Mouse (Mus musculus): ENCODE measurements around the gene Crtc2. TPM values are rescaled to one million over a fixed set of nuclear protein-coding genes. Genes with fewer than 3 reads are reported as not detected.
"Not testable (repeated sequence)": the region's sequence is repeated elsewhere in the genome, so short reads cannot be mapped to it uniquely, and the experiment has no call there.

The Crtc2 gene
- polyA plus RNA-seq, 1 experiment from 2014 or later, result 24.6 TPM

GRCm38 (mm10) chr3:90251731-90252226 lies 2.2 kb upstream of the Crtc2 start:
- not testable (repeated sequence) for H3K9me3 ChIP-seq (replicated peaks; ENCODE audit: control insufficient read depth, low read length, poor library complexity, severe bottlenecking); H3K36me3 ChIP-seq (ENCODE audit: control insufficient read depth, insufficient read depth, low read length); H3K4me2 ChIP-seq (ENCODE audit: low read length); H3K27me3 ChIP-seq (ENCODE audit: control insufficient read depth, insufficient read depth, low read depth, low read length); H3K9ac ChIP-seq (ENCODE audit: low read depth, low read length); H3K27ac ChIP-seq (ENCODE audit: low read length); ATAC-seq; H3K4me3 ChIP-seq (ENCODE audit: low read depth, low read length)
- peaks cover 29% of the 10 kb centered on the region for H3K4me1 ChIP-seq (ENCODE audit: control insufficient read depth, insufficient read depth, low read length)
- WGBS, result 95% methylated on average over 9 of the region's 12 CpGs

DNA sequence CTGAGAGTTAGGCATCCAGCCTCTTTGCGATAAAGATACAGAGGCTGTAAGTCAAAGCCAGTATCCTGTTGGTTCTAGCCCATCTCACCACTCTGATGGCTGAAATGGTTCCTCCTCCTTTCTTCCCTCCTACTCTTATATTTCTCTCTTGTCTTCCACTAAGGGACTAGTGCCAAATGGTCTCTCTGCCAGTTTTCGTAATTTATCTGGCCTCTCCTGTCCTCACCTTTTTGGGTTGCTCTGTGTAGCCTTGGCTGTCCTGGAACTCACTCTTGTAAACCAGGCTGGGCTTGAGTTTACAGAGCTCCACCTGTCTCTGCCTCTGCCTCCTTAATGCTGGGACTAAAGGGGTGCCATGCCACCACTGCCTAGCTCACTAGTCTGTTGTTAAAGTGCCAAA lies 1.3 kb upstream of the Crtc2 start:
- peaks cover 27% of the 10 kb centered on the region for H3K4me1 ChIP-seq (ENCODE audit: control insufficient read depth, insufficient read depth, low read length)
- H3K4me2 ChIP-seq (ENCODE audit: low read length); H3K4me3 ChIP-seq (ENCODE audit: low read depth, low read length); H3K36me3 ChIP-seq (ENCODE audit: control insufficient read depth, insufficient read depth, low read length); H3K9ac ChIP-seq (ENCODE audit: low read depth, low read length); ATAC-seq; H3K27me3 ChIP-seq (ENCODE audit: control insufficient read depth, insufficient read depth, low read depth, low read length); H3K9me3 ChIP-seq (replicated peaks; ENCODE audit: control insufficient read depth, low read length, poor library complexity, severe bottlenecking); H3K27ac ChIP-seq (ENCODE audit: low read length): not testable (repeated sequence)
- 94% methylated on average over 2 of the region's 2 CpGs for WGBS

DNA sequence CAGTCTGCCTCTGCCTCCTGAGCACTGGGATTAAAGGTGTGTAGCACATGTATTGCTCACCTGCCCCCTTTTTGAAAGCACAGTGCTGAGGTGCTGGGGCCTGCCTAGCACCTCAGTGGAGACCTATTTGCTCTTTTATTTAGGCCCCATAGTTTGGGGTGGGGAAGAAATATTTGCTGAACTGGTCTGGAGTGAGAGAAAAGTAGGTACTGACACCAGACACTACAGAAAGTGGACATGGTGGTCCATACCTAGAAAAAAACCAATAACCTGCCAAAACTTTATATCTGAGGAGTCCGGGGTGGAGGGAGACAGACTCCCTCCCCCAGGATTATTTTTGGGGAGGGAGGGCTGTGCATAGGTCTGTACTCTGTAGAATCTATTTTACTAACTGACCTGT lies 789 bp upstream of the Crtc2 start:
- not testable (repeated sequence) for H3K27ac ChIP-seq (ENCODE audit: low read length); ATAC-seq; H3K9ac ChIP-seq (ENCODE audit: low read depth, low read length); H3K36me3 ChIP-seq (ENCODE audit: control insufficient read depth, insufficient read depth, low read length); H3K4me3 ChIP-seq (ENCODE audit: low read depth, low read length); H3K27me3 ChIP-seq (ENCODE audit: control insufficient read depth, insufficient read depth, low read depth, low read length); H3K9me3 ChIP-seq (replicated peaks; ENCODE audit: control insufficient read depth, low read length, poor library complexity, severe bottlenecking)
- H3K4me1 ChIP-seq (ENCODE audit: control insufficient read depth, insufficient read depth, low read length), result peaks cover 27% of the 10 kb centered on the region
- peak overlapping the region; percentile 41; the same call in 1 of the 2 replicates for H3K4me2 ChIP-seq (ENCODE audit: low read length)
- 74% methylated on average over 1 of the region's 1 CpGs for WGBS

GRCm38 (mm10) chr3:90254419-90255193 lies 643 bp downstream of the Crtc2 start:
- H3K36me3 ChIP-seq (ENCODE audit: control insufficient read depth, insufficient read depth, low read length), result peaks cover 11% of the 10 kb centered on the region
- peaks cover 16% of the 10 kb centered on the region for H3K4me1 ChIP-seq (ENCODE audit: control insufficient read depth, insufficient read depth, low read length)
- ATAC-seq, result peak; percentile 59
- WGBS, result under 1% methylated on average over 41 of the region's 41 CpGs
- H3K9ac ChIP-seq (ENCODE audit: low read depth, low read length), result peak overlapping the region; percentile 80
- no peaks in the 10 kb centered on the region for H3K9me3 ChIP-seq (replicated peaks; ENCODE audit: control insufficient read depth, low read length, poor library complexity, severe bottlenecking)
- no peaks in the 10 kb centered on the region for H3K27me3 ChIP-seq (ENCODE audit: control insufficient read depth, insufficient read depth, low read depth, low read length)
- H3K4me3 ChIP-seq (ENCODE audit: low read depth, low read length), result peak overlapping the region; percentile 67
- peak overlapping the region; percentile 79 for H3K4me2 ChIP-seq (ENCODE audit: low read length)
- H3K27ac ChIP-seq (ENCODE audit: low read length), result peak overlapping the region; percentile 71

GRCm38 (mm10) chr3:90255194-90255565 lies 1.2 kb downstream of the Crtc2 start:
- Histone ChIP-seq H3K4me2 (ENCODE audit: low read length) (peak overlapping the region; percentile 79), H3K4me3 (ENCODE audit: low read depth, low read length) (peak overlapping the region; percentile 67), H3K36me3 (ENCODE audit: control insufficient read depth, insufficient read depth, low read length) (peaks cover 17% of the 10 kb centered on the region), H3K4me1 (ENCODE audit: control insufficient read depth, insufficient read depth, low read length) (peaks cover 16% of the 10 kb centered on the region), H3K27me3 (ENCODE audit: control insufficient read depth, insufficient read depth, low read depth, low read length) (no peaks in the 10 kb centered on the region), H3K9me3 (replicated peaks; ENCODE audit: control insufficient read depth, low read length, poor library complexity, severe bottlenecking) (no peaks in the 10 kb centered on the region), H3K9ac (ENCODE audit: low read depth, low read length) (peak overlapping the region; percentile 80), H3K27ac (ENCODE audit: low read length) (no peak overlapping the region)
- 25% methylated on average over 2 of the region's 2 CpGs for WGBS
- ATAC-seq, result no peak

- 95% methylated on average over 14 of the region's 14 CpGs for WGBS
- H3K36me3 ChIP-seq (ENCODE audit: control insufficient read depth, insufficient read depth, low read length), result peaks cover 22% of the 10 kb centered on the region
- no peaks in the 10 kb centered on the region for H3K9me3 ChIP-seq (replicated peaks; ENCODE audit: control insufficient read depth, low read length, poor library complexity, severe bottlenecking)
- no peak for ATAC-seq
- no peak overlapping the region for H3K9ac ChIP-seq (ENCODE audit: low read depth, low read length)
- no peak overlapping the region; the same call in 1 of the 2 replicates for H3K4me2 ChIP-seq (ENCODE audit: low read length)
- no peak overlapping the region for H3K27ac ChIP-seq (ENCODE audit: low read length)
- H3K27me3 ChIP-seq (ENCODE audit: control insufficient read depth, insufficient read depth, low read depth, low read length), result no peaks in the 10 kb centered on the region
- H3K4me3 ChIP-seq (ENCODE audit: low read depth, low read length), result no peak overlapping the region
- H3K4me1 ChIP-seq (ENCODE audit: control insufficient read depth, insufficient read depth, low read length), result peaks cover 16% of the 10 kb centered on the region
Observed at GRCm38 (mm10) chr3:90255784-90256353, 1.9 kb downstream of the Crtc2 start.

DNA sequence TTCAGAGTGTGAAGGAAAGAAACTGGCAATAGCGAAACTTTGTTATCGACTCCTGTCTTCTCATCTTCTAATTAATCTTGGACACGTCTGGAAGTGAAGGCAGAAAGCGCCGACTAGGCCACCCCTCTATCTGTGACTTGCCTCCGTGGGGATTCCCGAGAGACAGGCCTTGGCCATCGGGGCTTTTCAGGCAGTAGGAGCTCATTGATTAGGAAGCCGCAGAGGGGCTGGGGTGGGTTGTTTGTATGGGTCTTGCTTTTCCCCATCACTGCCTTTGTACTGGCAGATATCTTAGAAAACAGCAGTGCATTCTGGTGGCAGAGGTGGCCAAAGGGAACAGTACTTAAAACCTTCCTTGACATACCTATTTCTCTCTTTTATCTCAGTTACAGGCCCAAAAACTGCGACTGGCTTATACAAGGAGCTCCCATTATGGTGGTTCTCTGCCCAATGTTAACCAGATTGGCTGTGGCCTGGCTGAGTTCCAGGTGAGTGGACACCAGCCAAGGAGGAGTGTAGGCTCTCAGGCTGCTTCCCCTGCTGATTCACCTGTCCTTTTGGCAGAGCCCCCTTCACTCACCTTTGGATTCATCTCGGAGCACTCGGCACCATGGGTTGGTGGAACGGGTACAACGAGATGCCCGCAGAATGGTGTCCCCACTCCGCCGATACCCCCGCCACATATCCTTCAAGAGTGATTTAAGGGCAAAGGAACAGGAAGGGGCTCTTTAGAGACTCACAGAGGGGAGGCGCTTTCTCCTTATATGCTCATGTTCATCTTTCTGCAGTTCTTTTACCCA lies 3.0 kb downstream of the Crtc2 start:
- H3K9me3 ChIP-seq (replicated peaks; ENCODE audit: control insufficient read depth, low read length, poor library complexity, severe bottlenecking), result no peaks in the 10 kb centered on the region
- H3K36me3 ChIP-seq (ENCODE audit: control insufficient read depth, insufficient read depth, low read length), result peaks cover 30% of the 10 kb centered on the region
- no peak overlapping the region for H3K4me3 ChIP-seq (ENCODE audit: low read depth, low read length)
- ATAC-seq, result no peak
- 94% methylated on average over 19 of the region's 19 CpGs for WGBS
- no peaks in the 10 kb centered on the region for H3K27me3 ChIP-seq (ENCODE audit: control insufficient read depth, insufficient read depth, low read depth, low read length)
- no peak overlapping the region for H3K4me2 ChIP-seq (ENCODE audit: low read length)
- H3K9ac ChIP-seq (ENCODE audit: low read depth, low read length), result no peak overlapping the region
- peaks cover 16% of the 10 kb centered on the region for H3K4me1 ChIP-seq (ENCODE audit: control insufficient read depth, insufficient read depth, low read length)
- H3K27ac ChIP-seq (ENCODE audit: low read length), result no peak overlapping the region

- Histone ChIP-seq H3K27me3 (ENCODE audit: control insufficient read depth, insufficient read depth, low read depth, low read length) (no peaks in the 10 kb centered on the region), H3K4me2 (ENCODE audit: low read length) (no peak overlapping the region), H3K27ac (ENCODE audit: low read length) (no peak overlapping the region), H3K9ac (ENCODE audit: low read depth, low read length) (no peak overlapping the region), H3K9me3 (replicated peaks; ENCODE audit: control insufficient read depth, low read length, poor library complexity, severe bottlenecking) (no peaks in the 10 kb centered on the region), H3K36me3 (ENCODE audit: control insufficient read depth, insufficient read depth, low read length) (peaks cover 45% of the 10 kb centered on the region), H3K4me3 (ENCODE audit: low read depth, low read length) (no peak overlapping the region), H3K4me1 (ENCODE audit: control insufficient read depth, insufficient read depth, low read length) (peaks cover 14% of the 10 kb centered on the region)
- no peak for ATAC-seq
- 92% methylated on average over 4 of the region's 4 CpGs for WGBS
Observed at GRCm38 (mm10) chr3:90258521-90258920, 4.6 kb downstream of the Crtc2 start.

Measured in midbrain, embryonic 16.5 days (tissue).